Mouse (Mus musculus) layer of hippocampus, postnatal 25 days (tissue): ENCODE results near the gene Tnrc18. TPM values are rescaled to one million over a fixed set of nuclear protein-coding genes. Genes with fewer than 3 reads are reported as not detected.

Experiments
- DNase-seq, 2 experiments: peaks; one replicate each; pipeline ENCODE4 v3.0.0; 2022; ENCODE audit warnings: mixed read lengths in 2 of 2, low spot score in 1 of 2; ENCODE audit errors: extremely low spot score in 1 of 2
- total RNA-seq, 2 experiments: library from RNA; stranded (reverse); gene quantifications; 2 replicates each; pipeline ENCODE4 v1.2.3; 2021

The Tnrc18 gene
- total RNA-seq, 2 experiments from 2014 or later, result 131 to 158 TPM

DNA sequence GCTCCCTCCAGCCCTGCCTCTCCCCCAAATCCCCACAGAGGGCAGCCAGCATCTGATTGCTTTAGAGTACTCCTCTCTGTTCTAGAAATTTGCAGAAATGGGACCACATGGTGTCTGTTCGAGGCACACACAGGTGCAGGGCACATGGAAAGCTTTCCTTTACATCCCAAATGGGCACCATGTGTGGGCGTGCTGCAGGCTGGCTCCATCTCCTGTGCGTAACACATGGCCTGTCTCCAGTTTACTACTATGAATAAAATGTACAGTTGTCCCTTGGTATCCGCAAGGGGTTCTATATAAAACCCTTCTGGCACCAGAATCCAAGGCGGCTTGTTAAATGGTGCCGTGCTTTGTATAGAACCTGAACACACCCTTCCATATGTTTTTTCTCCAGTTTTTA is 120.6 kb downstream of the Tnrc18 start:
- DNase-seq, result no peak

- no peak for DNase-seq
These were observed 121.2 kb downstream of the Tnrc18 start for GRCm38 (mm10) chr5:142696258-142696657.

GRCm38 (mm10) chr5:142694627-142695340 is 122.7 kb downstream of the Tnrc18 start:
- DNase-seq, result peak in 1 of 2 experiments; percentile 42

- no peak for DNase-seq
These were observed 123.6 kb downstream of the Tnrc18 start for GRCm38 (mm10) chr5:142693738-142694430.

GRCm38 (mm10) chr5:142692971-142693737 is 124.3 kb downstream of the Tnrc18 start:
- DNase-seq, result no peak

- peak; percentile 30 to 50 for DNase-seq
These were observed 125.2 kb downstream of the Tnrc18 start, which contains the start of gene Slc29a4 for GRCm38 (mm10) chr5:142692248-142692647. Gene Slc29a4 (plus strand): TSS chr5:142692512.

GRCm38 (mm10) chr5:142690343-142690742 is 127.1 kb downstream of the Tnrc18 start:
- DNase-seq, result no peak

GRCm38 (mm10) chr5:142688866-142689265 is 128.6 kb downstream of the Tnrc18 start:
- DNase-seq, result no peak

DNA sequence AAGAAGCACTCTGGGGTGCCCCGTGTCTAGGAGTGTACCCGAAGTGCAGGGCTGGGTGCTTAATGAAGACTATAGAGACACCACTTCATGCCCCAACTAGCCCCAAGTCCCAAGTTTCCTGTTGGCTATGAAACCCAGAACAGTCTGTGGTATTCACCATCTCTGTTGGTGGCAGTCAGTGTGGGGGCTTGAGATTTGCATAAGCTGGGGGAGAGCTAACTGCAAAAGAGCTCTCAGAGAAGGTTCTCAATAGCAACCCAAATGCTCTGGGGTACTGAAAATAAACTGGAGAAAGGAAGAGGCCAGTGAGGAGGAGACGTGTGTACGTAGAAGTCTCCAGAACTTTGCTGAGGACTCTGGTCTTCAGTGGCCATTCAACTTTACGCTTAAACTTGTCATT is 134.9 kb downstream of the Tnrc18 start:
- DNase-seq, result no peak

- no peak for DNase-seq
These were observed 135.6 kb downstream of the Tnrc18 start for GRCm38 (mm10) chr5:142681911-142682310.

GRCm38 (mm10) chr5:142679065-142679464 is 138.4 kb downstream of the Tnrc18 start:
- DNase-seq, result no peak

DNA sequence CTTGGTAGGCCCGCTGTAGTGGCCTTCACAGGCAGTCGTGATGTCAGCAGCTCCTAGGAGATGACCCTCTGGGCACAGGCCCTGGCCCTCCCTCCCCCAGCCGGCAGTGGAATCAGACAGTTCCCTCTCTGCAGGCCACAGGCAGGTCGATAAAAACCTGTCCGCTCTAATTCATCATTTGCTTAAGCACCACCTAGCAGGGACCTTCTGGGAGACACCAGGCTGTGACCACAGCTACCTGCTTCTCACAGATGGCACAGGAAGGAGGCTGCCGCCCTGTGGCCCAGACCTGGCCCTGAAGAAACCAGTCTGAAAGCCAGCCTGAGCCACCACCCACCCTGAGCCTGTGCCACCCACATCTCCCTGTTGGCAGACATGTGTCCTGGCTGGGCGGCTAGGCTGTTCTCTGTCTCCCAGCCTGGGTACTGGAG is 139.3 kb downstream of the Tnrc18 start:
- no peak for DNase-seq

Other genes starting within 250 kb of the Tnrc18 start
- 100 to 1,000 TPM; 166 to 185 TPM for gene Mmd2, start 208.9 kb downstream of the Tnrc18 start, total RNA-seq
- 100 to 1,000 TPM in 1 of 2 experiments, 10 to 100 TPM in 1; 92.7 to 104 TPM for gene Wipi2, start 190.0 kb downstream of the Tnrc18 start, total RNA-seq
- 10 to 100 TPM; 52.4 to 60.0 TPM for gene Slc29a4, start 125.2 kb downstream of the Tnrc18 start, total RNA-seq
- gene Fbxl18, start 77.8 kb upstream of the Tnrc18 start, total RNA-seq, result 10 to 100 TPM; 37.4 to 40.0 TPM
- gene Actb, start 89.1 kb upstream of the Tnrc18 start, total RNA-seq, result 1,000 to 10,000 TPM; 3,553 to 3,743 TPM
- gene Fscn1, start 142.7 kb upstream of the Tnrc18 start, total RNA-seq, result 100 to 1,000 TPM; 229 to 232 TPM